Mouse (Mus musculus) gastrocnemius, postnatal 4 days (tissue): ENCODE data around the gene Mapk11. TPM values are rescaled to one million over a fixed set of nuclear protein-coding genes. Genes with fewer than 3 reads are reported as not detected.

Experiments used
- DNase-seq, 2 experiments: peaks; one replicate each; pipeline ENCODE4 v3.0.0; 2021 to 2022; ENCODE audit warnings: low spot score in 2 of 2, mixed read lengths in 2 of 2
- microRNA-seq: library from miRNA; unstranded; fragments of <30 nt; microRNA quantifications from one replicate; pipeline ENCODE4 v1.2.0, GENCODE M21; 2021
- total RNA-seq, 2 experiments: library from RNA; stranded (reverse); gene quantifications; 2 replicates each; pipeline ENCODE4 v1.2.3; 2021

Gene Mapk11
- total RNA-seq, 2 experiments from 2014 or later, result 3.4 to 4.1 TPM

DNA sequence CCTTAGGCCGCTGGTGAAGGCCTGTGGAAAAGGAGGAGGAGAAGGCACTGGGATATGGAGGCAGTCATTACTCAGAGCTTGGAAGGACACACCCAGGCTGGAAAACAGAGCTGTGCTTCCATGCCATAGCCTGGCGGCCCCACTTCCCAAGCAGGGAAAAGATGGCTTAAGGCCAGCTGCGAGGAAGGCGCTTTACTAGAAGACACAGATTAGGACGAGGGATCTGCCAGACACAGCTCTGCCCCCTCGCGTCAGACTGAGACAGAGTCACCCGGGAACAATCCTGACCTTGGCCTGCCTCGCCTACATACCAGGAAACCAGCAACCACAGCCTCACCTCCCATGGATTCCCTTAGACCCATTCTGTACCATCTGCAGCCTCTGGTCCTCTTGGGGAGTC is 39.3 kb downstream of the Mapk11 start:
- DNase-seq, result no peak

DNA sequence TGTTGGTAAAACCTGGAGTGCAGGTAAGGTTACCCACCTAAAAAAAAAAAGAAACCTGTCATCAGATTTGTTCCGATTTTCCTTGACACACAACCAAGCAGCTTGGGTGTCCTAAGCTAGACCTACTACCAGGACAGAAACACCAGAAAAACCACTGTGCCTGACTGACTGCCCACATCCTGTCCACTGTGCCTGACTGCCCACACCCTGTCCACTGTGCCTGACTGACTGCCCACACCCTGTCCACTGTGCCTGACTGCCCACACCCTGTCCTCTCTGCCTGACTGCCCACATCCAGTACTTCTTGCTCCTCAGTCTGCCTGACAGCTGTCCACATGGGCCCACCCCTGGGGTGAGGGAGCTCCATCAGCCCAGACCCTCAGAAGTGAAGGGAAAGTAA is 42.5 kb downstream of the Mapk11 start:
- no peak for DNase-seq

- DNase-seq, result no peak
These were observed 43.4 kb downstream of the Mapk11 start for GRCm38 (mm10) chr15:89106073-89106472.

DNA sequence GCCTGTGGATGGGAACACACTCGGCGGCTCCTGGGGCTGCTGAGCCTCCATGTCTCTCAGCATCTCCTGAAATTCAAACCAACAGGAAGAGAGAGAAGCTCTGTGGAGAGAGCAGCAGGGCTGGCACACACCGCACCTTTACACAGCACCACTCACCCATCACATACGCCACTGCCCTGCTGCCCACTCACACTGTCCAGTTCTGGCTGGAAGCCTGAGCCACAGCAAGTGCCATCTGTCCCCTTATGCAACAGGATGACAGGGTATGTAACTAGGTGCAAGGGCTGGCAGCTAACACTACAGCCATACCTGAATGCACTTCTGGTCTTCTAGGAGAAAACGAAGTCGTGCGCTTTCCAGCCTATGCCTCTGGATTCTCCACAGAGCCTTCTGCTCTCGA is 45.0 kb downstream of the Mapk11 start:
- DNase-seq, result no peak

DNA sequence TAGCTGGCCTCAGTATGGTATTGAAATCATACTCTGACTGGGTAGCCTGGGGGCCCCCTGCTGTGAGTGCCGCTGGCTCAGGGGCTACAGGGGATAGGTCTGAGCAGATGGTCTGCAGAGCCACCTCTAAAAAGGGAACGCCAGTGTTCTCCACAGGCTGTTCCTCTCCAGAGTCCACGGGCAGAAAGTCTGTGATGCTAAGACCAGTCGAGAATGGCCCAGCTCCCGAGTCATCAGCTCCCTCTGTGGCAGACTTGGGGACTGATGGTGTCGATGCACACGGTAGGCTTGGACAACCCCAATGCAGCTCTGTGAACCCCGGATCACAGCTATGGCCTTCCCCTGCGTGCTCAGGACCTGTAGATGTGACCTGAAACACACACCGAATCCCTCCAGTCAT is 45.5 kb downstream of the Mapk11 start:
- DNase-seq, result no peak

GRCm38 (mm10) chr15:89102646-89103045 is 46.8 kb downstream of the Mapk11 start:
- DNase-seq, result no peak

- DNase-seq, result no peak
These were observed 48.6 kb downstream of the Mapk11 start for GRCm38 (mm10) chr15:89100823-89101222.

DNA sequence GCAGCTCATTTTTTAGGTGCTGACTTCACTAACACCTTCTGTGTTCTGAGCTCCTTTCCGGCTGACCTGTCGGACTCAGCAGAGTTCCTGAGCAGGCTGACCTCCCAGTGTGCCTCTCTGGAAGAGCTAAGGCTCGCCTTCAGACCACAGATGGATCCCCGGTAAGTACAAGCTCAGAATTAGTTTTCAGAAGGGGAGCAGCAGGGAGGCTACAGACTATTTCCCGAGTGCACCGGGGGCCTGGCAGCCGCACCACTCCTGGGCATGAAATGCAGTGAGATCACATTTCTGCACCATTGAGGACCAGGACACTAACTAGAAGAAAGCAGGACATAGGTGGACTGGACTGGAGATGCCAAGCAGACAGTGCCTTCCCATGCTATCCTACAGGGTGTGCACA is 50.8 kb downstream of the Mapk11 start:
- DNase-seq, result no peak

DNA sequence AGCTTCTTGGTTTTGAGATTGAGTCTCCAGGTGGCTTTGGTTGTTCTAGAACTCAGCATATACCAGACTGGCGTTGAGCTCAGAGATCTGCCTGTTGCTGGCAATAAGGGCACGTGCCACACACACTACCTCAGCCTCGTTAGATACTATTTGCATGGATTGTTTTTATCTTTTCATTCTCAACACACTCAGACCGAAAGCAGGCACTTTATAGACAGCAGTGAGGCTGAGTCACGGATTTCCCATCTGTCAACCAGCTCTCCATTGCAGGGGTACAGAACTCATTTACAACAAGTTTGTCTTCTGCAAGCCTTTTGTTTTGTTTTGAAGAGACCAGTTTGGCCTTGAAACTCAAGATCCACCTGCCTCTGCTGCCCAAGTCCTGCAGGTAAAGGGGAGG is 52.0 kb downstream of the Mapk11 start:
- no peak for DNase-seq

Small RNA genes lying within 50 kb of the gene (microRNA-seq; reads per million reads assigned to microRNA genes)
- gene Mir6958 (1.7 reads per million), gene Mir7118 (not detected)

Other genes with a start within 250 kb of the Mapk11 start
- under 1 TPM in 1 of 2 experiments, not detected in 1; 0.10 TPM for gene Ttll8, start 195.2 kb downstream of the Mapk11 start, total RNA-seq
- under 1 TPM in 1 of 2 experiments, not detected in 1; 0.12 TPM for gene Mlc1, start 170.6 kb downstream of the Mapk11 start, total RNA-seq
- gene Mov10l1, start 166.7 kb downstream of the Mapk11 start, total RNA-seq, result under 1 TPM in 1 of 2 experiments, not detected in 1; 0.44 TPM
- under 1 TPM; 0.13 to 0.15 TPM for gene Panx2, start 89.9 kb downstream of the Mapk11 start, total RNA-seq
- gene Trabd, start 74.5 kb downstream of the Mapk11 start, total RNA-seq, result 10 to 100 TPM; 33.8 to 34.8 TPM
- gene Selenoo, start 60.5 kb downstream of the Mapk11 start, total RNA-seq, result 10 to 100 TPM; 10.5 to 12.4 TPM
- gene Tubgcp6, start 26.5 kb downstream of the Mapk11 start, total RNA-seq, result 10 to 100 TPM; 13.5 to 16.6 TPM
- 10 to 100 TPM; 11.2 to 11.8 TPM for gene Hdac10, start 20.9 kb downstream of the Mapk11 start, total RNA-seq
- gene Mapk12, start 8.9 kb downstream of the Mapk11 start, total RNA-seq, result 10 to 100 TPM; 54.4 to 57.3 TPM
- gene Plxnb2, start 31.2 kb upstream of the Mapk11 start, total RNA-seq, result 10 to 100 TPM; 81.0 to 84.7 TPM
- gene Dennd6b, start 46.9 kb upstream of the Mapk11 start, total RNA-seq, result 1 to 10 TPM; 7.9 to 9.0 TPM
- 10 to 100 TPM; 64.2 to 70.0 TPM for gene Ppp6r2, start 61.9 kb upstream of the Mapk11 start, total RNA-seq
- gene Sbf1, start 165.7 kb upstream of the Mapk11 start, total RNA-seq, result 10 to 100 TPM; 69.4 to 73.9 TPM
- not detected for gene Adm2, start 173.1 kb upstream of the Mapk11 start, total RNA-seq
- gene Miox, start 184.8 kb upstream of the Mapk11 start, total RNA-seq, result not detected
- 10 to 100 TPM; 45.7 to 47.7 TPM for gene Lmf2, start 206.0 kb upstream of the Mapk11 start, total RNA-seq
- 10 to 100 TPM; 83.5 to 87.3 TPM for gene Ncaph2, start 206.1 kb upstream of the Mapk11 start, total RNA-seq
- gene Sco2, start 224.2 kb upstream of the Mapk11 start, total RNA-seq, result 10 to 100 TPM; 11.1 to 12.0 TPM
- gene Tymp, start 227.4 kb upstream of the Mapk11 start, total RNA-seq, result under 1 TPM; 0.26 to 0.32 TPM
- under 1 TPM; 0.44 to 0.71 TPM for gene Odf3b, start 229.7 kb upstream of the Mapk11 start, total RNA-seq
- gene Klhdc7b, start 235.3 kb upstream of the Mapk11 start, total RNA-seq, result not detected